Mouse (Mus musculus): ENCODE measurements around the gene Gipc2.

DNA sequence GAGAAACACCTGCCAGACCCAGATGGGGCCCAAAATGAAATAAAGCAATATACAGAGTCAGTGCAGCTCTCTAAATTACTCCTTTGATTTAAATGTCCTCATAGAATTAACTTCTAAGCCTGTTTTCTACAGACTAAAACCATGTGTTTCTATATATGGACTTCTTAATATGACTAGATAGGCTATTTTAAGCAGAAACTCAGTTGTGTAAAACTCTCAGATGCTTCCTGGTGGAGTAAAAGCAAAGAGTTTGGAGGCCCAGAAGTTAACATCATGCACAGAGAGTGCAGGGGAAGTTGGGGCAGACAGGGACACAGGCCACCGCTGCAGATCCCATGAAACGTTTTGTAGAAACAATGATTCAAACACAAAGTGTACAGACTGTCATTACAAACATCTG is 107.8 kb downstream of the Gipc2 start:
- TF ChIP-seq CTCF (IDR thresholded peaks at IDR 0.05; ENCODE audit: low read depth, low read length) (no peak), GATA1 (IDR thresholded peaks at IDR 0.05; ENCODE audit: borderline replicate concordance, low read length) (no peak), TAL1 (conservative IDR thresholded peaks at IDR 0.05; ENCODE audit: low read depth, low read length) (no peak)

Data from G1E (cell line).